Mouse (Mus musculus) ovary, postnatal 36 days (tissue): ENCODE results near the gene Wfdc11.
"Not testable (repeated sequence)": the region's sequence is repeated elsewhere in the genome, so short reads cannot be mapped to it uniquely, and the experiment has no call there.

Source experiments
- DNase-seq: peaks from one replicate; pipeline ENCODE4 v3.0.0; 2022; ENCODE audit warnings: low spot score, mixed read lengths

Wfdc11 gene

GRCm38 (mm10) chr2:164673987-164674386, at the start of gene Wfdc11:
Gene Wfdc11 (minus strand): TSS chr2:164674087.
- DNase-seq, result no peak

GRCm38 (mm10) chr2:164723276-164723675, 49.4 kb upstream of the Wfdc11 start:
- DNase-seq, result no peak

GRCm38 (mm10) chr2:164716194-164716786, 42.4 kb upstream of the Wfdc11 start:
- DNase-seq, result not testable (repeated sequence)

- DNase-seq, result no peak
These were observed 41.1 kb upstream of the Wfdc11 start, which contains the start of gene Spint5 for GRCm38 (mm10) chr2:164715005-164715404. Gene Spint5 (plus strand): TSS chr2:164715305.

- DNase-seq, result no peak
These were observed 32.1 kb upstream of the Wfdc11 start for GRCm38 (mm10) chr2:164705991-164706390.

GRCm38 (mm10) chr2:164705328-164705727, 31.4 kb upstream of the Wfdc11 start:
- DNase-seq, result no peak

- no peak for DNase-seq
These were observed 30.3 kb upstream of the Wfdc11 start for GRCm38 (mm10) chr2:164704235-164704634.

GRCm38 (mm10) chr2:164701761-164702160, 27.9 kb upstream of the Wfdc11 start:
- DNase-seq, result no peak

- no peak for DNase-seq
These were observed 27.1 kb upstream of the Wfdc11 start for GRCm38 (mm10) chr2:164700959-164701358.

- DNase-seq, result no peak
These were observed 24.3 kb upstream of the Wfdc11 start, which contains the start of gene Spint4 for GRCm38 (mm10) chr2:164698201-164698600. Gene Spint4 (plus strand): TSS chr2:164698501.

GRCm38 (mm10) chr2:164684807-164685206, 10.9 kb upstream of the Wfdc11 start, which contains the start of gene Wfdc13:
Gene Wfdc13 (plus strand): TSS chr2:164685107.
- no peak for DNase-seq

GRCm38 (mm10) chr2:164679906-164680305, 6.0 kb upstream of the Wfdc11 start:
- DNase-seq, result no peak

GRCm38 (mm10) chr2:164678848-164679625, 5.2 kb upstream of the Wfdc11 start:
- DNase-seq, result peak; percentile 67

- DNase-seq, result no peak
These were observed 3.2 kb upstream of the Wfdc11 start for GRCm38 (mm10) chr2:164676916-164677685.

GRCm38 (mm10) chr2:164676103-164676502, 2.2 kb upstream of the Wfdc11 start:
- no peak for DNase-seq

- DNase-seq, result no peak
These were observed 2.9 kb downstream of the Wfdc11 start for GRCm38 (mm10) chr2:164670938-164671337.

- no peak for DNase-seq
These were observed 3.6 kb downstream of the Wfdc11 start for GRCm38 (mm10) chr2:164670261-164670660.

GRCm38 (mm10) chr2:164664851-164665250, 9.0 kb downstream of the Wfdc11 start:
- DNase-seq, result no peak

- no peak for DNase-seq
These were observed 17.4 kb downstream of the Wfdc11 start, which contains the start of gene Wfdc9 for GRCm38 (mm10) chr2:164656483-164656882. Gene Wfdc9 (minus strand): TSS chr2:164656583.

GRCm38 (mm10) chr2:164655858-164656257, 18.0 kb downstream of the Wfdc11 start, which contains the start of gene Wfdc10:
Gene Wfdc10 (plus strand): TSS chr2:164656046.
- DNase-seq, result peak; percentile 61

- DNase-seq, result no peak
These were observed 31.8 kb downstream of the Wfdc11 start for GRCm38 (mm10) chr2:164641881-164642673.
